ENCODE assay signal across 11 mouse cellular contexts in genomic region chr9:100582883-100583575, GRCm38 (mm10). TPM values are rescaled to one million over a fixed set of nuclear protein-coding genes. Genes with fewer than 3 reads are reported as not detected.
DNase-seq lines count a peak whose midpoint lies in the region; ATAC-seq and TF ChIP-seq lines count a peak whose summit lies in the region.
"Had no signal": no experiment of that assay in that cellular context is flagged by ENCODE, and none has a peak within 500 bp of the region (broad histone marks: within the 10 kb centered on the region; RNA-seq: fewer than 3 reads in every experiment).

No protein-coding gene starts in this region.

- ATAC-seq in midbrain, embryonic 15.5 days (replicated peaks): no peak
- ATAC-seq in stomach, embryonic 16.5 days (ENCODE audit: insufficient read depth, low FRiP score): peak; percentile 90
- ATAC-seq in inflammation-experienced regulatory T-cells, adult 6 months: no peak

- no peak overlapping the region for H3K4me3 ChIP-seq in cerebellum, adult 2 months (replicated peaks; ENCODE audit: insufficient read depth, low read depth, low read length)
- H3K4me3 ChIP-seq in midbrain, embryonic 15.5 days: no peak overlapping the region
- H3K4me3 ChIP-seq in midbrain, embryonic 10.5 days: no peak overlapping the region
- peak overlapping the region; percentile 18; the same call in 1 of the 2 replicates for H3K4me3 ChIP-seq in stomach, embryonic 16.5 days (replicated peaks; ENCODE audit: low read length)
- H3K4me3 ChIP-seq: megakaryocyte, embryonic 14.5 days had no signal

- no peak overlapping the region for H3K4me2 ChIP-seq in midbrain, embryonic 15.5 days
- H3K4me2 ChIP-seq in stomach, embryonic 16.5 days (ENCODE audit: low read depth, low read length): peak overlapping the region; percentile 34

- peak overlapping the region; percentile 50; the same call in 1 of the 2 replicates for H3K27ac ChIP-seq in cerebellum, adult 2 months (ENCODE audit: insufficient read depth, low read length)
- H3K27ac ChIP-seq in midbrain, embryonic 15.5 days: 0 out of 2 replicates have a peak overlapping the region, but pooled peaks have one; percentile 21
- no peak overlapping the region; the same call in 1 of the 2 replicates for H3K27ac ChIP-seq in midbrain, embryonic 10.5 days (replicated peaks)
- H3K27ac ChIP-seq in stomach, embryonic 16.5 days (ENCODE audit: low read length): peak overlapping the region; percentile 86

- no peak overlapping the region; the same call in 1 of the 2 replicates for H3K9ac ChIP-seq in midbrain, embryonic 15.5 days
- H3K9ac ChIP-seq in stomach, embryonic 16.5 days (ENCODE audit: low read length): 0 out of 2 replicates have a peak overlapping the region, but pooled peaks have one; percentile 8

- 42% methylated on average over 13 of the region's 13 CpGs for WGBS in cerebellum, adult 2 months
- 39% methylated on average over 13 of the region's 13 CpGs for WGBS in midbrain, embryonic 15.5 days
- WGBS in midbrain, embryonic 10.5 days: 67% methylated on average over 13 of the region's 13 CpGs
- WGBS in stomach, embryonic 16.5 days: 42% methylated on average over 13 of the region's 13 CpGs

- intact Hi-C loops in left cerebral cortex, postnatal 25 days (cut with DNase I): no loop called here

- peak; percentile 50 to 81 for DNase-seq in cerebellum, adult 2 months
- DNase-seq in cerebellum, postnatal 36 days: no peak
- DNase-seq in midbrain, embryonic 10.5 days (ENCODE audit: low spot score): no peak
- peak; percentile 52 to 70 for DNase-seq in kidney, postnatal 25 days
- no peak for DNase-seq in left cerebral cortex, postnatal 25 days (ENCODE audit: low spot score in 2 of 2)
- DNase-seq: gastrocnemius, postnatal 14 days; thymus, adult 18-20 months had no signal

- TF ChIP-seq POLR2A in cerebellum, adult 2 months (IDR thresholded peaks at IDR 0.05; ENCODE audit: borderline replicate concordance, insufficient read depth, low read length): no peak

- H3K9me3 ChIP-seq in midbrain, embryonic 15.5 days: no peaks in the 10 kb centered on the region
- no peaks in the 10 kb centered on the region for H3K9me3 ChIP-seq in midbrain, embryonic 10.5 days (replicated peaks)
- H3K9me3 ChIP-seq in stomach, embryonic 16.5 days (replicated peaks; ENCODE audit: control insufficient read depth, low read length): no peaks in the 10 kb centered on the region
- H3K9me3 ChIP-seq: megakaryocyte, embryonic 14.5 days had no signal

- no peaks in the 10 kb centered on the region for H3K27me3 ChIP-seq in cerebellum, adult 2 months (ENCODE audit: control insufficient read depth, insufficient read depth, low read length)
- no peaks in the 10 kb centered on the region for H3K27me3 ChIP-seq in midbrain, embryonic 15.5 days (replicated peaks)
- H3K27me3 ChIP-seq in midbrain, embryonic 10.5 days (ENCODE audit: low read depth, poor library complexity, severe bottlenecking): no peaks in the 10 kb centered on the region
- no peaks in the 10 kb centered on the region for H3K27me3 ChIP-seq in stomach, embryonic 16.5 days (ENCODE audit: control insufficient read depth, insufficient read depth, low read length)

- no peak for TF ChIP-seq CTCF in cerebellum, adult 2 months (IDR thresholded peaks at IDR 0.05; ENCODE audit: borderline replicate concordance, insufficient read depth, low read depth, low read length)

- no peaks in the 10 kb centered on the region for H3K36me3 ChIP-seq in midbrain, embryonic 15.5 days (replicated peaks)
- no peaks in the 10 kb centered on the region for H3K36me3 ChIP-seq in midbrain, embryonic 10.5 days
- no peaks in the 10 kb centered on the region for H3K36me3 ChIP-seq in stomach, embryonic 16.5 days (ENCODE audit: control insufficient read depth, insufficient read depth, low read length)

- H3K4me1 ChIP-seq in cerebellum, adult 2 months (ENCODE audit: control insufficient read depth, insufficient read depth, low read length): peaks cover 13% of the 10 kb centered on the region; the same call in 1 of the 2 replicates
- H3K4me1 ChIP-seq in midbrain, embryonic 15.5 days: peaks cover 24% of the 10 kb centered on the region
- H3K4me1 ChIP-seq in midbrain, embryonic 10.5 days: peaks cover 39% of the 10 kb centered on the region
- H3K4me1 ChIP-seq in stomach, embryonic 16.5 days (ENCODE audit: control insufficient read depth, insufficient read depth, low read length): peaks cover 5% of the 10 kb centered on the region; the same call in 1 of the 2 replicates

RNA-seq across cellular contexts. Expression of gene Slc35g2, which starts 12.1 kb away (rescaled TPM):
- polyA plus RNA-seq in cerebellum, adult 2 months (2012; rRNA removed): 39.1 and 40.2 TPM in 2 replicates
- polyA plus RNA-seq in midbrain, embryonic 15.5 days (2015; fragmentation: Nextera tagmentation; extraction: Ambion mirVana): 17.6 and 18.1 TPM in 2 replicates
- 6.5 TPM in 2 replicates for polyA plus RNA-seq in midbrain, embryonic 10.5 days (2016; fragmentation: Nextera tagmentation; extraction: Ambion mirVana)
- polyA plus RNA-seq in stomach, embryonic 16.5 days (2015; fragmentation: Nextera tagmentation; extraction: Ambion mirVana): 7.5 and 9.2 TPM in 2 replicates
- 10 to 100 TPM; 19.0 to 19.1 TPM for total RNA-seq in left cerebral cortex, postnatal 25 days (2021)
- 1 to 10 TPM in 1 of 3 experiments, under 1 TPM in 2; 0.56 to 1.3 (median 0.98) TPM for polyA plus RNA-seq in inflammation-experienced regulatory T-cells, adult 6 months (2017; shearing (Covaris generic))

RNA-seq across cellular contexts. Expression of gene Stag1, which starts 14.6 kb away (rescaled TPM):
- polyA plus RNA-seq in cerebellum, adult 2 months (2012; rRNA removed): 32.0 and 35.0 TPM in 2 replicates
- 28.1 and 33.7 TPM in 2 replicates for polyA plus RNA-seq in midbrain, embryonic 15.5 days (2015; fragmentation: Nextera tagmentation; extraction: Ambion mirVana)
- 50.8 and 51.6 TPM in 2 replicates for polyA plus RNA-seq in midbrain, embryonic 10.5 days (2016; fragmentation: Nextera tagmentation; extraction: Ambion mirVana)
- 31.9 and 35.7 TPM in 2 replicates for polyA plus RNA-seq in stomach, embryonic 16.5 days (2015; fragmentation: Nextera tagmentation; extraction: Ambion mirVana)
- 10 to 100 TPM; 42.3 to 49.7 TPM for total RNA-seq in left cerebral cortex, postnatal 25 days (2021)
- 100 to 1,000 TPM in 1 of 3 experiments, 10 to 100 TPM in 2; 87.7 to 100 (median 92.5) TPM for polyA plus RNA-seq in inflammation-experienced regulatory T-cells, adult 6 months (2017; shearing (Covaris generic))

RNA-seq across cellular contexts. Expression of gene Nck1, which starts 37.1 kb away (rescaled TPM):
- 50.8 and 53.3 TPM in 2 replicates for polyA plus RNA-seq in cerebellum, adult 2 months (2012; rRNA removed)
- polyA plus RNA-seq in midbrain, embryonic 15.5 days (2015; fragmentation: Nextera tagmentation; extraction: Ambion mirVana): 52.4 and 53.6 TPM in 2 replicates
- polyA plus RNA-seq in midbrain, embryonic 10.5 days (2016; fragmentation: Nextera tagmentation; extraction: Ambion mirVana): 58.8 and 63.5 TPM in 2 replicates
- polyA plus RNA-seq in stomach, embryonic 16.5 days (2015; fragmentation: Nextera tagmentation; extraction: Ambion mirVana): 66.6 and 71.3 TPM in 2 replicates
- total RNA-seq in left cerebral cortex, postnatal 25 days (2021): 10 to 100 TPM; 37.8 to 38.0 TPM
- 10 to 100 TPM; 72.0 to 99.7 (median 81.6) TPM for polyA plus RNA-seq in inflammation-experienced regulatory T-cells, adult 6 months (2017; shearing (Covaris generic))

Comparison
In these comparisons a context has a peak if more than half of its experiments do, and no peak if none do; other contexts are left out.
1. DNase-seq: peak in cerebellum, adult 2 months (2 of 2) and kidney, postnatal 25 days (2 of 2); none in cerebellum, postnatal 36 days (0 of 2), midbrain, embryonic 10.5 days (single experiment) and left cerebral cortex, postnatal 25 days (0 of 2).